Mouse (Mus musculus): ENCODE results near the gene Cyb5r4. TPM values are rescaled to one million over a fixed set of nuclear protein-coding genes. Genes with fewer than 3 reads are reported as not detected.

The Cyb5r4 gene
- total RNA-seq, 1 experiment, result 27.9 TPM

GRCm38 (mm10) chr9:87077919-87078318, 56.1 kb downstream of the Cyb5r4 start:
- no peak overlapping the region for H3K27ac ChIP-seq (ENCODE audit: insufficient read depth, low read depth, low read length, poor library complexity, severe bottlenecking)
- no peaks in the 10 kb centered on the region for H3K36me3 ChIP-seq (ENCODE audit: control insufficient read depth, insufficient read depth, low read length, poor library complexity, severe bottlenecking)
- H3K4me1 ChIP-seq (ENCODE audit: control insufficient read depth in 2 of 2, insufficient read depth in 2 of 2, low read length in 2 of 2, poor library complexity in 1 of 2), result no peaks in the 10 kb centered on the region
- H3K9me3 ChIP-seq (ENCODE audit: control insufficient read depth, insufficient read depth, low read depth, low read length), result no peaks in the 10 kb centered on the region
- TF ChIP-seq CHD2 (IDR thresholded peaks at IDR 0.05; ENCODE audit: low read depth, low read length) (no peak), HCFC1 (IDR thresholded peaks at IDR 0.05; ENCODE audit: borderline replicate concordance, insufficient read depth, low read length) (no peak), MAFK (IDR thresholded peaks at IDR 0.05; ENCODE audit: insufficient read depth, low read depth, low read length) (no peak)
- no peak overlapping the region for H3K9ac ChIP-seq (ENCODE audit: insufficient read depth, low read depth, low read length, poor library complexity, severe bottlenecking)
- DNase-seq (ENCODE audit: low read depth, low spot score), result no peak
- in situ Hi-C loops (cut with MboI; ENCODE audit: low sequenced_read_pairs in 2 of 2, unreplicated experiment in 2 of 2), result no loop called here
- H3K4me3 ChIP-seq (ENCODE audit: insufficient read depth in 1 of 2, low read depth in 1 of 2, low read length in 2 of 2, poor library complexity in 1 of 2, severe bottlenecking in 1 of 2), result no peak overlapping the region

GRCm38 (mm10) chr9:87079511-87079910, 57.7 kb downstream of the Cyb5r4 start:
- H3K9me3 ChIP-seq (ENCODE audit: control insufficient read depth, insufficient read depth, low read depth, low read length), result no peaks in the 10 kb centered on the region
- no peak for TF ChIP-seq CHD2 (IDR thresholded peaks at IDR 0.05; ENCODE audit: low read depth, low read length)
- no peak overlapping the region for H3K9ac ChIP-seq (ENCODE audit: insufficient read depth, low read depth, low read length, poor library complexity, severe bottlenecking)
- H3K4me3 ChIP-seq (ENCODE audit: insufficient read depth in 1 of 2, low read depth in 1 of 2, low read length in 2 of 2, poor library complexity in 1 of 2, severe bottlenecking in 1 of 2), result no peak overlapping the region
- no peak overlapping the region for H3K27ac ChIP-seq (ENCODE audit: insufficient read depth, low read depth, low read length, poor library complexity, severe bottlenecking)
- no peaks in the 10 kb centered on the region for H3K36me3 ChIP-seq (ENCODE audit: control insufficient read depth, insufficient read depth, low read length, poor library complexity, severe bottlenecking)
- H3K4me1 ChIP-seq (ENCODE audit: control insufficient read depth in 2 of 2, insufficient read depth in 2 of 2, low read length in 2 of 2, poor library complexity in 1 of 2), result no peaks in the 10 kb centered on the region
- DNase-seq (ENCODE audit: low read depth, low spot score), result no peak
- in situ Hi-C loops (cut with MboI; ENCODE audit: low sequenced_read_pairs in 2 of 2, unreplicated experiment in 2 of 2), result no loop called here

GRCm38 (mm10) chr9:87086991-87087390, 65.2 kb downstream of the Cyb5r4 start:
- DNase-seq (ENCODE audit: low read depth, low spot score), result no peak
- Histone ChIP-seq H3K27ac (ENCODE audit: insufficient read depth, low read depth, low read length, poor library complexity, severe bottlenecking) (no peak overlapping the region), H3K9me3 (ENCODE audit: control insufficient read depth, insufficient read depth, low read depth, low read length) (no peaks in the 10 kb centered on the region), H3K4me1 (ENCODE audit: control insufficient read depth in 2 of 2, insufficient read depth in 2 of 2, low read length in 2 of 2, poor library complexity in 1 of 2) (no peaks in the 10 kb centered on the region), H3K36me3 (ENCODE audit: control insufficient read depth, insufficient read depth, low read length, poor library complexity, severe bottlenecking) (no peaks in the 10 kb centered on the region), H3K9ac (ENCODE audit: insufficient read depth, low read depth, low read length, poor library complexity, severe bottlenecking) (no peak overlapping the region), H3K4me3 (ENCODE audit: insufficient read depth in 1 of 2, low read depth in 1 of 2, low read length in 2 of 2, poor library complexity in 1 of 2, severe bottlenecking in 1 of 2) (no peak overlapping the region)
- in situ Hi-C loops (cut with MboI; ENCODE audit: low sequenced_read_pairs in 2 of 2, unreplicated experiment in 2 of 2), result no loop called here
- no peak for TF ChIP-seq CHD2 (IDR thresholded peaks at IDR 0.05; ENCODE audit: low read depth, low read length)
- TF ChIP-seq ZC3H11A (IDR thresholded peaks at IDR 0.05; ENCODE audit: borderline replicate concordance, low read depth, low read length), result no peak
- no peak for TF ChIP-seq MAFK (IDR thresholded peaks at IDR 0.05; ENCODE audit: insufficient read depth, low read depth, low read length)
- TF ChIP-seq ZNF384 (IDR thresholded peaks at IDR 0.05; ENCODE audit: low read depth, low read length), result no peak
- TF ChIP-seq HCFC1 (IDR thresholded peaks at IDR 0.05; ENCODE audit: borderline replicate concordance, insufficient read depth, low read length), result no peak

- Histone ChIP-seq H3K4me3 (ENCODE audit: insufficient read depth in 1 of 2, low read depth in 1 of 2, low read length in 2 of 2, poor library complexity in 1 of 2, severe bottlenecking in 1 of 2) (no peak overlapping the region), H3K4me1 (ENCODE audit: control insufficient read depth in 2 of 2, insufficient read depth in 2 of 2, low read length in 2 of 2, poor library complexity in 1 of 2) (no peaks in the 10 kb centered on the region), H3K36me3 (ENCODE audit: control insufficient read depth, insufficient read depth, low read length, poor library complexity, severe bottlenecking) (no peaks in the 10 kb centered on the region), H3K9ac (ENCODE audit: insufficient read depth, low read depth, low read length, poor library complexity, severe bottlenecking) (no peak overlapping the region), H3K9me3 (ENCODE audit: control insufficient read depth, insufficient read depth, low read depth, low read length) (no peaks in the 10 kb centered on the region), H3K27ac (ENCODE audit: insufficient read depth, low read depth, low read length, poor library complexity, severe bottlenecking) (no peak overlapping the region)
- in situ Hi-C loops (cut with MboI; ENCODE audit: low sequenced_read_pairs in 2 of 2, unreplicated experiment in 2 of 2), result no loop called here
- no peak for TF ChIP-seq HCFC1 (IDR thresholded peaks at IDR 0.05; ENCODE audit: borderline replicate concordance, insufficient read depth, low read length)
- no peak for TF ChIP-seq ZNF384 (IDR thresholded peaks at IDR 0.05; ENCODE audit: low read depth, low read length)
- peak; percentile 46; the same call in 1 of the 2 replicates for TF ChIP-seq ZC3H11A (IDR thresholded peaks at IDR 0.05; ENCODE audit: borderline replicate concordance, low read depth, low read length)
- TF ChIP-seq MAFK (IDR thresholded peaks at IDR 0.05; ENCODE audit: insufficient read depth, low read depth, low read length), result no peak
- TF ChIP-seq CHD2 (IDR thresholded peaks at IDR 0.05; ENCODE audit: low read depth, low read length), result no peak
- DNase-seq (ENCODE audit: low read depth, low spot score), result peak; percentile 20
Measured at GRCm38 (mm10) chr9:87097989-87098388, 76.2 kb downstream of the Cyb5r4 start.

- Histone ChIP-seq H3K9me3 (ENCODE audit: control insufficient read depth, insufficient read depth, low read depth, low read length) (no peaks in the 10 kb centered on the region), H3K4me3 (ENCODE audit: insufficient read depth in 1 of 2, low read depth in 1 of 2, low read length in 2 of 2, poor library complexity in 1 of 2, severe bottlenecking in 1 of 2) (no peak overlapping the region), H3K36me3 (ENCODE audit: control insufficient read depth, insufficient read depth, low read length, poor library complexity, severe bottlenecking) (no peaks in the 10 kb centered on the region), H3K9ac (ENCODE audit: insufficient read depth, low read depth, low read length, poor library complexity, severe bottlenecking) (no peak overlapping the region), H3K27ac (ENCODE audit: insufficient read depth, low read depth, low read length, poor library complexity, severe bottlenecking) (no peak overlapping the region), H3K4me1 (ENCODE audit: control insufficient read depth in 2 of 2, insufficient read depth in 2 of 2, low read length in 2 of 2, poor library complexity in 1 of 2) (no peaks in the 10 kb centered on the region)
- in situ Hi-C loops (cut with MboI; ENCODE audit: low sequenced_read_pairs in 2 of 2, unreplicated experiment in 2 of 2), result no loop called here
- DNase-seq (ENCODE audit: low read depth, low spot score), result no peak
- TF ChIP-seq ZC3H11A (IDR thresholded peaks at IDR 0.05; ENCODE audit: borderline replicate concordance, low read depth, low read length), result no peak
- no peak for TF ChIP-seq ZNF384 (IDR thresholded peaks at IDR 0.05; ENCODE audit: low read depth, low read length)
- TF ChIP-seq MAFK (IDR thresholded peaks at IDR 0.05; ENCODE audit: insufficient read depth, low read depth, low read length), result no peak
- TF ChIP-seq HCFC1 (IDR thresholded peaks at IDR 0.05; ENCODE audit: borderline replicate concordance, insufficient read depth, low read length), result no peak
- no peak for TF ChIP-seq CHD2 (IDR thresholded peaks at IDR 0.05; ENCODE audit: low read depth, low read length)
Measured at GRCm38 (mm10) chr9:87115019-87115418, 93.2 kb downstream of the Cyb5r4 start.

Data from ES-E14 (cell line).